Mouse (Mus musculus) stomach, embryonic 14.5 days (tissue): ENCODE measurements around the gene Pnpla2. TPM values are rescaled to one million over a fixed set of nuclear protein-coding genes. Genes with fewer than 3 reads are reported as not detected.
A peak's percentile ranks its signal among the peaks of the same experiment; 100 is the strongest.

ENCODE experiments used
- ATAC-seq: fragments of 200-750 bp; cut with Nextera tagmentation; 2 replicates; pipeline ENCODE4 v1.8.0; 2017; ENCODE audit warnings: low read depth, moderate TSS enrichment; ENCODE audit not compliant: insufficient number of reproducible peaks, insufficient read depth, low FRiP score
- H3K27ac ChIP-seq: fragments of 300-500 bp; sonication (generic); 2 replicates; pipeline ENCODE4 v1.5.1; 2014; ENCODE audit warnings: mild to moderate bottlenecking, low read length, moderate library complexity, mixed read lengths
- H3K27me3 ChIP-seq: fragments of 300-500 bp; sonication (generic); 2 replicates; pipeline ENCODE4 v1.6.1; 2014; ENCODE audit warnings: low read length, control low read depth, mixed read lengths; ENCODE audit not compliant: control insufficient read depth, insufficient read depth
- H3K36me3 ChIP-seq: fragments of 300-500 bp; sonication (generic); 2 replicates; pipeline ENCODE4 v1.6.1; 2014; ENCODE audit warnings: mild to moderate bottlenecking, control low read depth, low read length, moderate library complexity, mixed read lengths; ENCODE audit not compliant: control insufficient read depth, insufficient read depth
- H3K4me1 ChIP-seq: fragments of 300-500 bp; sonication (generic); 2 replicates; pipeline ENCODE4 v1.6.1; 2014; ENCODE audit warnings: low read length, control low read depth, mixed read lengths; ENCODE audit not compliant: control insufficient read depth, insufficient read depth
- H3K4me2 ChIP-seq: fragments of 300-500 bp; sonication (generic); replicated peaks from 2 replicates; pipeline ENCODE4 v1.6.1; 2014; ENCODE audit warnings: low read depth, low read length, control low read depth
- H3K4me3 ChIP-seq: fragments of 300-500 bp; sonication (generic); 2 replicates; pipeline ENCODE4 v1.5.1; 2014; ENCODE audit warnings: low read depth, low read length, control low read depth
- H3K9ac ChIP-seq: fragments of 300-500 bp; sonication (generic); replicated peaks from 2 replicates; pipeline ENCODE4 v1.6.1; 2014; ENCODE audit warnings: low read depth, mild to moderate bottlenecking, control low read depth, low read length, moderate library complexity, mixed read lengths
- H3K9me3 ChIP-seq: fragments of 300-500 bp; sonication (generic); 2 replicates; pipeline ENCODE4 v1.6.1; 2016; ENCODE audit warnings: low read depth, low read length, control low read depth; ENCODE audit not compliant: control insufficient read depth
- WGBS: fragments of 180-500 bp; shearing (Covaris S2); extraction: QIAGEN DNeasy Blood & Tissue Kit; methylation state at CpG from one replicate; pipeline ENCODE4 v1.1.7; 2014; 5-methylcytosine and 5-hydroxymethylcytosine counted together
- polyA plus RNA-seq: library from polyadenylated mRNA; unstranded; fragments of >200 nt; fragmentation: Nextera tagmentation; extraction: Ambion mirVana; gene quantifications from 2 replicates; pipeline ENCODE4 v1.2.1, GENCODE M21; 2014

Gene Pnpla2
- polyA plus RNA-seq, 1 experiment from 2014 or later, result 21.7 TPM

- Histone ChIP-seq H3K27me3 (0 out of 2 replicates have a peak, but pooled peaks cover 3% of the 10 kb centered on the region), H3K9ac (no peak overlapping the region), H3K4me2 (peak overlapping the region; percentile 88; the same call in 1 of the 2 replicates), H3K9me3 (no peaks in the 10 kb centered on the region), H3K27ac (peak overlapping the region; percentile 95; the same call in 1 of the 2 replicates), H3K36me3 (no peaks in the 10 kb centered on the region), H3K4me1 (peaks cover 36% of the 10 kb centered on the region), H3K4me3 (no peak overlapping the region)
- WGBS, result 61% methylated on average over 5 of the region's 5 CpGs
- no peak for ATAC-seq
These were observed 23.3 kb downstream of the Pnpla2 start for GRCm38 (mm10) chr7:141478270-141478748.

- peak overlapping the region; percentile 89 for H3K4me2 ChIP-seq
- 11% methylated on average over 10 of the region's 10 CpGs for WGBS
- no peaks in the 10 kb centered on the region for H3K36me3 ChIP-seq
- no peak for ATAC-seq
- 0 out of 2 replicates have a peak, but pooled peaks cover 3% of the 10 kb centered on the region for H3K27me3 ChIP-seq
- no peak overlapping the region for H3K27ac ChIP-seq
- no peak overlapping the region for H3K9ac ChIP-seq
- H3K4me1 ChIP-seq, result peaks cover 30% of the 10 kb centered on the region
- H3K9me3 ChIP-seq, result no peaks in the 10 kb centered on the region
- H3K4me3 ChIP-seq, result no peak overlapping the region
These were observed 26.0 kb downstream of the Pnpla2 start for GRCm38 (mm10) chr7:141480842-141481497.

GRCm38 (mm10) chr7:141481498-141482401 lies 26.8 kb downstream of the Pnpla2 start:
- 1% methylated on average over 80 of the region's 81 CpGs for WGBS
- peak overlapping the region; percentile 25; the same call in 1 of the 2 replicates for H3K9ac ChIP-seq
- H3K9me3 ChIP-seq, result no peaks in the 10 kb centered on the region
- peaks cover 26% of the 10 kb centered on the region for H3K4me1 ChIP-seq
- H3K27me3 ChIP-seq, result 0 out of 2 replicates have a peak, but pooled peaks cover 3% of the 10 kb centered on the region
- H3K36me3 ChIP-seq, result no peaks in the 10 kb centered on the region
- H3K4me2 ChIP-seq, result peak overlapping the region; percentile 89
- H3K4me3 ChIP-seq, result peak overlapping the region; percentile 40
- H3K27ac ChIP-seq, result no peak overlapping the region
- no peak for ATAC-seq

- Histone ChIP-seq H3K9ac (peak overlapping the region; percentile 25; the same call in 1 of the 2 replicates), H3K9me3 (no peaks in the 10 kb centered on the region), H3K27ac (no peak overlapping the region), H3K4me3 (peak overlapping the region; percentile 40), H3K36me3 (no peaks in the 10 kb centered on the region), H3K27me3 (0 out of 2 replicates have a peak, but pooled peaks cover 3% of the 10 kb centered on the region), H3K4me1 (peaks cover 18% of the 10 kb centered on the region), H3K4me2 (peak overlapping the region; percentile 89)
- ATAC-seq, result no peak
- 15% methylated on average over 11 of the region's 11 CpGs for WGBS
These were observed 27.6 kb downstream of the Pnpla2 start for GRCm38 (mm10) chr7:141482531-141483024.

GRCm38 (mm10) chr7:141483114-141483653 lies 28.2 kb downstream of the Pnpla2 start:
- H3K4me2 ChIP-seq, result no peak overlapping the region
- H3K27me3 ChIP-seq, result 0 out of 2 replicates have a peak, but pooled peaks cover 3% of the 10 kb centered on the region
- H3K4me3 ChIP-seq, result no peak overlapping the region
- peaks cover 12% of the 10 kb centered on the region for H3K4me1 ChIP-seq
- no peak for ATAC-seq
- H3K9me3 ChIP-seq, result no peaks in the 10 kb centered on the region
- no peak overlapping the region for H3K9ac ChIP-seq
- 66% methylated on average over 6 of the region's 6 CpGs for WGBS
- H3K27ac ChIP-seq, result no peak overlapping the region
- H3K36me3 ChIP-seq, result no peaks in the 10 kb centered on the region

- Histone ChIP-seq H3K27ac (no peak overlapping the region), H3K4me2 (no peak overlapping the region), H3K36me3 (no peaks in the 10 kb centered on the region), H3K9me3 (no peaks in the 10 kb centered on the region), H3K9ac (no peak overlapping the region), H3K27me3 (0 out of 2 replicates have a peak, but pooled peaks cover 3% of the 10 kb centered on the region), H3K4me1 (peaks cover 8% of the 10 kb centered on the region), H3K4me3 (no peak overlapping the region)
- ATAC-seq, result no peak
- 64% methylated on average over 5 of the region's 5 CpGs for WGBS
These were observed 29.5 kb downstream of the Pnpla2 start for GRCm38 (mm10) chr7:141484186-141485120.

GRCm38 (mm10) chr7:141485186-141485585 lies 30.2 kb downstream of the Pnpla2 start:
- ATAC-seq, result no peak
- H3K27ac ChIP-seq, result no peak overlapping the region
- WGBS, result 62% methylated on average over 2 of the region's 2 CpGs
- no peak overlapping the region for H3K4me3 ChIP-seq
- no peaks in the 10 kb centered on the region for H3K36me3 ChIP-seq
- peaks cover 8% of the 10 kb centered on the region for H3K4me1 ChIP-seq
- H3K9me3 ChIP-seq, result no peaks in the 10 kb centered on the region
- no peak overlapping the region for H3K9ac ChIP-seq
- H3K4me2 ChIP-seq, result no peak overlapping the region
- H3K27me3 ChIP-seq, result 0 out of 2 replicates have a peak, but pooled peaks cover 3% of the 10 kb centered on the region
